In genomic region chr8:107657741-107658140, GRCm38 (mm10) we compare ENCODE assay signal across 26 mouse cellular contexts.
"Had no signal": no experiment of that assay in that cellular context is flagged by ENCODE, and none has a peak within 500 bp of the region (broad histone marks: within the 10 kb centered on the region; RNA-seq: fewer than 3 reads in every experiment).

No protein-coding gene starts in this region.

- DNase-seq: cerebellum, adult 2 months; cerebellum, adult 8-10 months; cerebellum, adult 9-10 months; cerebellum, adult 9-11 months; cerebellum, postnatal 10 days; cerebellum, postnatal 14 days; cerebellum, postnatal 25 days; cerebellum, postnatal 36 days; embryo, embryonic 11 days; forebrain, postnatal 0 days; gastrocnemius, adult 2 months; gastrocnemius, postnatal 10 days; gastrocnemius, postnatal 14 days; gastrocnemius, postnatal 25 days; gastrocnemius, postnatal 36 days; heart, adult 18-20 months; heart, adult 2 months had no signal

- H3K27ac ChIP-seq: embryonic facial prominence, embryonic 10.5 days; embryonic facial prominence, embryonic 12.5 days; embryonic facial prominence, embryonic 13.5 days; embryonic facial prominence, embryonic 15.5 days; forebrain, embryonic 10.5 days; forebrain, embryonic 12.5 days; forebrain, embryonic 13.5 days; forebrain, embryonic 15.5 days; gastrocnemius, adult 2 months; heart, adult 2 months had no signal

- H3K27me3 ChIP-seq: embryonic facial prominence, embryonic 12.5 days; embryonic facial prominence, embryonic 15.5 days; forebrain, embryonic 12.5 days; forebrain, embryonic 13.5 days; forebrain, embryonic 15.5 days had no signal

- H3K9me3 ChIP-seq: embryonic facial prominence, embryonic 10.5 days; embryonic facial prominence, embryonic 12.5 days; embryonic facial prominence, embryonic 13.5 days; embryonic facial prominence, embryonic 15.5 days; forebrain, embryonic 10.5 days; forebrain, embryonic 12.5 days; forebrain, embryonic 13.5 days; forebrain, embryonic 15.5 days had no signal

- H3K4me3 ChIP-seq: embryonic facial prominence, embryonic 10.5 days; embryonic facial prominence, embryonic 12.5 days; embryonic facial prominence, embryonic 13.5 days; embryonic facial prominence, embryonic 15.5 days; erythroblast, embryonic 14.5 days; forebrain, embryonic 10.5 days; forebrain, embryonic 12.5 days; forebrain, embryonic 13.5 days; forebrain, embryonic 15.5 days; gastrocnemius, adult 2 months; heart, adult 2 months had no signal

- H3K4me1 ChIP-seq: embryonic facial prominence, embryonic 10.5 days; embryonic facial prominence, embryonic 12.5 days; embryonic facial prominence, embryonic 13.5 days; embryonic facial prominence, embryonic 15.5 days; forebrain, embryonic 10.5 days; forebrain, embryonic 12.5 days; forebrain, embryonic 13.5 days; forebrain, embryonic 15.5 days had no signal

- H3K36me3 ChIP-seq: embryonic facial prominence, embryonic 10.5 days; embryonic facial prominence, embryonic 12.5 days; embryonic facial prominence, embryonic 13.5 days; embryonic facial prominence, embryonic 15.5 days; forebrain, embryonic 10.5 days; forebrain, embryonic 12.5 days; forebrain, embryonic 15.5 days had no signal
